Mouse (Mus musculus) erythroblast, embryonic 14.5 days (primary cell): ENCODE measurements around the gene Arhgap32.

Experiments used
- GATA1 ChIP-seq: IDR thresholded peaks from 2 replicates; pipeline ENCODE4 v1.6.1; 2012; ENCODE audit warnings: low read length, inconsistent platforms, mixed read lengths
- TAL1 ChIP-seq: IDR thresholded peaks from 3 replicates; pipeline ENCODE4 v1.6.1; 2012; ENCODE audit warnings: low read length, inconsistent platforms, mixed read lengths

GRCm38 (mm10) chr9:32312208-32312607 lies 196.3 kb downstream of the Arhgap32 start:
- no peak for TF ChIP-seq TAL1
- TF ChIP-seq GATA1 = no peak
